Mouse (Mus musculus) ES-E14 (cell line): ENCODE results near the gene Icosl.
"Not testable (repeated sequence)": the region's sequence is repeated elsewhere in the genome, so short reads cannot be mapped to it uniquely, and the experiment has no call there.

Source experiments
- CHD2 ChIP-seq: IDR thresholded peaks from 2 replicates; pipeline ENCODE4 v1.6.1; 2014; ENCODE audit warnings: mild to moderate bottlenecking, low read depth, low read length, inconsistent platforms
- HCFC1 ChIP-seq: IDR thresholded peaks from 2 replicates; pipeline ENCODE4 v1.6.1; 2012; ENCODE audit warnings: low read length, inconsistent platforms, borderline replicate concordance; ENCODE audit not compliant: insufficient read depth
- ZC3H11A ChIP-seq: IDR thresholded peaks from 2 replicates; pipeline ENCODE4 v1.6.1; 2012; ENCODE audit warnings: low read depth, mild to moderate bottlenecking, inconsistent platforms, low read length, borderline replicate concordance
- ZNF384 ChIP-seq: IDR thresholded peaks from 2 replicates; pipeline ENCODE4 v1.6.1; 2012; ENCODE audit warnings: low read depth, low read length, inconsistent platforms

DNA sequence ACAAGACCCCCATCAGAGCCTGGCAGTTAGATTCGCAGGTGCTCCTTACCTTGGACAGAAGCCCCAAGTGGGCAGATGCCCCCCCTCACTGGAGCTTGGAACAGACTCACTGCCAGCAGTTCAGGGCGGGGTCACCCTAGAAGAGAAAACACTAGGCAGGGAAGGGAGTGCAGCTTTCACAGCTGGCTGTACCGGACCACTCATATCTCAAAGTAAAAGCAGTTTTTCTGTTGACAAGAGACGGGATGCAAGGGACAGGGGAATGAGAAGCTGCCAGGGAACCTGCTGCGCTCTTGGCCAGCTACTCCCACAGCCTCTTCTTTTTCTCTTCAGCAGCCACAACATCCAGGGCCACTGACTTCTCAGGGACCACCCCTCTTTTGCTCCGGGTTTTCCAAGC lies 55.0 kb downstream of the Icosl start:
- not testable (repeated sequence) for TF ChIP-seq CHD2, HCFC1, ZNF384, ZC3H11A
